Mouse (Mus musculus) cortical plate, adult 2 months (tissue): ENCODE results near the gene Hdhd3.

Experiments
- CTCF ChIP-seq: fragments of 200-500 bp; IDR thresholded peaks from 2 replicates; pipeline ENCODE4 v1.5.1; 2011; ENCODE audit warnings: mild to moderate bottlenecking, control low read depth, low read length; ENCODE audit not compliant: insufficient read depth; ENCODE audit errors: extremely low read depth
- POLR2A ChIP-seq: fragments of 200-500 bp; IDR thresholded peaks from 2 replicates; pipeline ENCODE4 v1.6.1; 2011; ENCODE audit warnings: mild to moderate bottlenecking, low read length, control low read depth; ENCODE audit not compliant: insufficient read depth; ENCODE audit errors: extremely low read depth

DNA sequence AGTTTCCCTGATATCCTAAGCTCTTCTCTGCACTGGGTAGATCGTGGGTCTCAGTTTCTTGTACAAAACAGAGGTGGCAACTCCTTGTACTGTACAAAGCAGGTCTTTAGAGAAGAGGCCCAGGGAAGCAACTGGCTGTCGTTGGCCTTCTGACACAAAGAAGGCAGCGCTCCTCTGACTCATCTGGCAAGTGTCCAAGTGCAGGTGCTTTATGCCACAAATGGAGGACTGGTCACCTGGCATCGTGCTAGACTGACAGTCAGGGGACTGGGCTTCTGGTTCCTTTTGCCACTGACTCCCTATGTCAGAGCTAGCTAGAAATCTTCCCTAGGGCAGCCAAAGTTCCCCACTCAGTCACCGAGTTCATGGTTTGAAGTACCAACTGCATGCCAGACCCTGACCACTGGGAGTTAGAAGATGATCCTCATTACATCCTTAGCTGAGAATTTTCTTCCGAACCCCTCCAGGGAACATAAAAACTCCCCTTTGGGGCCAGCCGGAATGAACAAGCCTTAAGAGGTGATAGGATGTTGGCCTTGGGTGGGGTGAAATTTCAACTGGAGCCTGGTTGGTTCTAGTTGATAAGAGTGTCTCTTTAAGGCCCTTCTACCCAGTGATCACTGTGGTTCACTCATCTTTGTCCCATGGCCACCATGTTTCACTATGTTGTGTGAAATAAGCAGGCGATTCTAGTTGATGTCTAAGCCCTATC is 17.7 kb downstream of the Hdhd3 start:
- TF ChIP-seq CTCF (no peak), POLR2A (no peak)
